Mouse (Mus musculus) skeletal muscle tissue, adult 2 months (tissue): Measurements from ENCODE around the gene Pxylp1.

Source experiments
- DNase-seq: peaks from one replicate; pipeline ENCODE4 v3.0.0-alpha.2; 2012; ENCODE audit warnings: low read depth, low spot score

The Pxylp1 gene

DNA sequence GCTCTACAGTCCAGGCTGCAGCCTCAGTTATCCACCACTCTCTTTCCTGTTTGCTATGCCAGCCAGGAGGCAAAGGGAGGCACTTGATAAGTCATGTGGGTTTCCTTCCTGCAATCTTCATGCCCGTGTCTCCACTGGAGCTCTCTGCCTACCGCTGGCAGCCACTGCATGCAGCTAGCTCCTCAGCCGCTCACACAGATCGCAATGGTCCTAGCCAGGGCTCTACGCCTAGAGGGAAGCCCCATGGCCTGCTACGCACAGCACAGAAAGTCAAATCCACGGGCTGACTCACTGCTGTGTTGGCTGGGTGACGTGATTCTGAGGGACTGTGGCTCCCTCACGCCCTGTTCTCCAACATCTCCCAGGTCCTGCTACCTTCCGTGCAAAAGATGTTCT, 31.4 kb downstream of the Pxylp1 start:
- no peak for DNase-seq

GRCm38 (mm10) chr9:96860380-96861091, 31.9 kb downstream of the Pxylp1 start:
- DNase-seq, result no peak

GRCm38 (mm10) chr9:96859027-96859426, 33.4 kb downstream of the Pxylp1 start:
- DNase-seq, result no peak

DNA sequence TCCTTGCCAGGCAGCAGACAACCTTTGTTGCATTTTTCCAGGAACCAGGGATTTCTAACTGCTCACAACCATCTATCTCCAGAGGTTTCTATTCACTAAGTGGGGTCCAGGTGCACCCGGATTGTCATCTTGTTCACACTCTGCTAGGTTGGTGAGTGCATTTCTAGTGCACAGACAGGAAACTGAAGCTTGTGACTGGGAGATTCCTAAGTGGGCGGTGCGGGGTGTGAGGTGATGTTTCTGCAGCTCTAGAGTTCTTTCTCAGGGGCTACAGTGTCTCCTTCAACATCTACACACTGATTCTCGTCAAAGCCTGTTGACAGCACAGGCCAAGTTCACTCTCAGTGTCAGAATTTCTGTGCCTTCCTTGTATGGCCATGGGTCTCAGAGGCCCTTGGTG, 34.6 kb downstream of the Pxylp1 start:
- no peak for DNase-seq

DNA sequence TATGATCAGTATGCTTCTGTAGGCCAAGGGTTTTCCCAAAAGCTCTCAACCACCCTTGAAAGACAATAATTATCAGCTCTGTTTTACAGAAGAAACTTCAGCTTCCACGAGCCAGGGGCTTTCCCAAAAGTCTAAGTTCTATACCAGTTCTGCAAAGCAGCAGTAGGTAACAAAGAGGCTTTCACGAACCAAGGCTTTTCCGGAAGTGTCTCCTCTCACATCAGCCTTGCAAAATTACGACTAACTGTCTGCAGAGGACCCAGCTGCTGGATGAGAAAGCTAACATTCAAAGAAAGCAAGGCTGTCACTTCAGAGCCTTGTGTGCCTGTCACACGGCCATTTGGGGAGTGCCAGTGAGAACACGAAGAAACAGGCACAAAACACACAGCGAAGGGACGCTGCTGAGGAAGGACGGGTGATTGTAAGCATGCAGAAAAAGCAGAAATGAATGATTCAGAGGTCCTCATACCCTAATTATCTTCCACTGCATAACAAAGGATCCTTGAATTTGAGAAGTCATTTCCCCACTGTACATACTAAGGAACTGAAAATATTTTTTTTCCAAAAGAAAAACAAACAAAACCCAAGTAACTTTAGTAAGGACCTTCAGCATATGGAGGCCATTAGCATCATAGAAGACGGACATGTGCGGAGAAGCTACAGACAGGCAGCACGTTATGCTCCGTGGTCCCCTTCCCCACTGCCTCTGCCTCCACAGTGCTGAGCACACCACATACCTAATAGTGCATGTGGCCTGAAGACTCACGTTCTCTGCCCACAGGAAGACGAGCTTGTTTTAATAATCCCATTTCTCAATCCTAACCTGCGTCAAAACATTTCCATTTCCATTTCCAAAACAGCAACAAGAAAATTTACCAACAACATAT, 38.9 kb downstream of the Pxylp1 start:
- DNase-seq, result no peak

- no peak for DNase-seq
These were observed 40.8 kb downstream of the Pxylp1 start for GRCm38 (mm10) chr9:96851634-96852033.

DNA sequence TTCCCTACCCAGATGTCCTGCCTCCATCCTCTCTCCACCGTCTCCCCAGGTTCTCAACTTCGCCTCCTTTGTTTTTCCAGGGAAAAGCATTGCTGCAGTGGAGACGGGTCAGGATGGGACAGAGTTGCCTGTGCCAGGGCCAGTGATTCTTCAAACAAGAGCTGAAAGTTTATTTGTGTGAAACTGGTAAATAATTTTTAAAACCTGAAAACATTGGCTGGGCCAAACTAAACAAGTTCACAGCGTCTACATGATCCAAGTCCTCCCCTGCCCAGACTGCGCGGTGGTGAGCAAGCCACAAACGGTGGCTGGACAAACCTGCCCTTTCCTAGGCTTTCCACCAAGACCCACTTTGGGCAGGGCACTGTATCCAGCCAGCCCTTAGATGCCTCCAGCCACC, 41.4 kb downstream of the Pxylp1 start:
- no peak for DNase-seq

DNA sequence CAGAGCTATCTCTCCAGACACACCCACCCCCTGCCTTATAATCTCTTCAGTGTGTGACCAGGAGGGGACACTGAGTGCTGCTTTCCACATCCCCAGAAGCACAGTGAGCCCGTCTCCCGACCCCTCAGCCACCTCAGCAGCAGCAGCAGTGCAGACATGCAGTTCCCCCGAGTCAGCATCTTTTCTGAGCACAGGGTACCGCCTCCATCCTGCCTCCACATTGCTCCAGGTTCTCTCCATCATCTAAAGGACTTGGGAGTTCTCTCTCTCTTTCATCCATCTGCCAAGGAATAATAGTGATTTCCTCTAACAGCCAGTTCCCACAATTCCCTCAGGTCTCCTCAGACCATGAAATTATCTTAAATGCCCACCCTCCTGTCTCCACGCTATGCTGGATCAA, 43.5 kb downstream of the Pxylp1 start:
- DNase-seq, result no peak

DNA sequence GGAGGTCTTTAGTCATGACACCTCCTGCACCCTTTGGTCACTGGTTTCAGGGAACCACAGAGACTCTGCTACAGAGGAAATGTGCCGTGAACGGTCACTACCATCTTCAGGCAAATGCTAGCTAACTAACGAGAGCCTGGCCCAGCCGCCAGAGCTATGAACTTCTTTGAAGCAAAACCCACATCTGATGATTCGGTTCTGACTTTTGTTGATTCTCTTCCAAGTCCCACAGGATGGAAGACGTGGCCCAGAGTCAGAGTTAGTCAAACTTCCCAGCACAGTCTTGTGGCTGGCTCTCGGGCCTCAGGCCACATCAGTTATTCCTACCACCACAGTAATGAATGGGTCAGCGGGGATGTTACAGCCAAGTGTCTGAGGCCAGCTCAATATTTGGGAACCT, 46.1 kb downstream of the Pxylp1 start:
- peak; percentile 30 for DNase-seq

DNA sequence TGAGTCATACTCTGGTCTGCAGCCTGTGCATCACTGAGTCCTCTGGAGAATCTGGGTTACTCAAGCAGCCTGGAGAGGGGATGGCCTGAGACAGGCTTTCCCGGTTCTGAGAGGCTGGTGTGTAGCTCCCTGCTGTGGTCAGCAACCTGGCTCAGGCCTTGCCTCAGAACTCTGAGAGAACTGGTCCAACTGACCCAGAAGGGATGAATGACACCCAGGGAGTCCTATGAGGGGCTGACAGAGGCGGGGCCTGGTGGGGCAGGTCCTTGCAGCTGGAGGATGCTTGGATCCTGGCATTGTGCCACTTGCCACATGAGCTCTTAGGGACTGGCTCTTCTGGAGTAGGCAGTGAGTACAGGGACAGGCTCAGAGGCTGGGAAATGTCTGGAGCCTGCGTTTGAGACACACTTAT, 47.7 kb downstream of the Pxylp1 start:
- DNase-seq, result peak; percentile 90

GRCm38 (mm10) chr9:96839376-96839775, 53.1 kb downstream of the Pxylp1 start:
- no peak for DNase-seq

GRCm38 (mm10) chr9:96838864-96839263, 53.6 kb downstream of the Pxylp1 start:
- peak; percentile 18 for DNase-seq

GRCm38 (mm10) chr9:96837781-96838420, 54.6 kb downstream of the Pxylp1 start:
- no peak for DNase-seq

DNA sequence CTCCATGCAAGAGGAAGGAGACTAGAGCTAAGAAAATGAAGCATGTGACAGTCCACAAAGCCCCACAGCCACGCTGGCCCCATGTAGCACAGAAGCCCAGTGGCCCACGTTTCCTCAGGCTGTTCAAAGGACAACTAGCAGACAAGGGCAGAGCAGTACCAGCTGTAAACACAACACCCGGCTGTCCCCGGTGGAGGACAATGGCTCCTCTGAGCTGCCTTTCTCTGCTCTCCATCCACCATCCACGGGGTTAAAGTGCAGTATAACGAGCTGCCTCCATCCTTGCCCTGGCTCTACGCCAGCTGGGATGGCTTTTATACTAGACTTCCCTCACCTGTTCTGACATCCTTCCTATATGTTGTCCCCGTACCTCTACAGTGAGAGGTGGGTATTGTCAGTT, 55.5 kb downstream of the Pxylp1 start:
- DNase-seq, result no peak

GRCm38 (mm10) chr9:96835374-96835921, 57.0 kb downstream of the Pxylp1 start:
- DNase-seq, result no peak

DNA sequence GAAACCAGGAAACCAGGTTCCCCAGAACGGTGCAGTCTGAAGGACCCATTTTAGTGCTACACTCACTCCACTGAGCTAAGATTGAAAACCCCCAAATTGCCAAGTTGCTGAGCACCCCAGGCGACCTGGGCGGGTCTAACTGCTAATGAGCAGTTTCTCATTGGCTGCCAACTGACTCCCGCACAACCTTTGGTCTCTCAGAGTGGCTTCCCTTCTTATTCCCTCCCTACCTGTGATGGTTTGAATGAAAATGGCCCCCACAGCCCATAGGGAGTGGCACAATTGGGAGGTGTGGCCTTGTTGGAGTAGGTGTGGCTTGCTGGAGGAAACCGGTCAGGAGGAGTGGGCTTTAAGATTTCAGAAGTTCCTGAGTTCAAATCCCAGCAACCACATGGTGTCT, 58.9 kb downstream of the Pxylp1 start:
- no peak for DNase-seq

DNA sequence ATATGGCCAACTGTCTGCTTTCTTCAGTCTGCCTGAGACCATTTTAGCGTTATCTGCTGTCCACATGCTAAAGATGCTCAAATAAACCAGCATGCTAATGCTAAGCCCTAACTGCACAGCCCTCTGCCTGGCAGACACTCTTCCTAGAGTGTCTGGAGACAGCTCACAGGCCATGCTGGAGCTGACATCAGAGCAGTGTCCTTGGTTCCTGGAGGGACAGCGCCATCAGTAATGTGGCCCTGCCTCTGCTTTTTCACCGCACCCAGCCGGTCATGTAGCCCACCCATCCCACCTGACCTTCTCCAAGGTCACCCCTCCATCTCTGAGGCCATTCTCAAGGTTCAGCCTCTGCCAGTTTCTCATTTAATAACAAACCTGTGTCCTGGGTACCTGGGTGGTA, 60.0 kb downstream of the Pxylp1 start:
- no peak for DNase-seq

- no peak for DNase-seq
These were observed 61.6 kb downstream of the Pxylp1 start for GRCm38 (mm10) chr9:96830856-96831359.

- DNase-seq, result no peak
These were observed 62.8 kb downstream of the Pxylp1 start for GRCm38 (mm10) chr9:96829682-96830081.

- no peak for DNase-seq
These were observed 64.4 kb downstream of the Pxylp1 start for GRCm38 (mm10) chr9:96828071-96828470.

DNA sequence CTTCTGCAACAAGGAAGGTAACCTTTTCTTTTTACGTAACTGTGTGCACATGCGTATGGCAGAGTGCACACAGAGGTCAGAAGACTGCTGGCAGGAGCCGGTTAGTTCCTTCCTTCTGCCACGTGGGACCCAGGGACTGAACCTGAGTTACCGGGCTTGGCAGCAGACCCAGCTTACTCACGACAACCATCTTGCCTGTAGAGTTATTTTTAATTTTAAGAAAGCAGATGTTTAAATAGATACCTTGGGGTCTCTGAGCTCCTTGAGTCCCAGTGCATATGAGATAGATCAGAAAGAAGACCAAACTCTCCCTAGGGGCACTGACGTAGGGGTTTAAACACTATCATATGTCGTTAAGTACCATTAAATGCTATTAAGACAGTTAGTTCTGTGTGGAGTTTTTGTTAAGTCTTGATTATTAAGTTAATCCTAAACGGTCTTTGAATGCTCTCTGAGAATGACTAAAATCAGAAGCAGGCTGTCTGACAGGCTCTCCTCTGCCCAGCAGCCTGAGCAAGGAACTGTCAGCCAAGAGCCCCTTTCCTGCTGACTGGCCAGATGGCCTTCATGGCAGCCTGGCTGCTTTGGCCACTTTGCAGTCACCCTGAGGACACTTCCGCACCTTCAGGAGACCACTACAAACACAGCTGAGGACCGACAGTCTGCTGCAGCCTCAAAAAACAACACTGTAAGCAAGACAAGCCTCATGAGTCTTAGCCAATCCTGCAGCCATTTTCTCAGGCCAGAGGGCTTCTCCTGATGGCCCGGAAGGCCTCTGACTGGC, 65.3 kb downstream of the Pxylp1 start:
- no peak for DNase-seq
